Mouse (Mus musculus) brain, embryonic 18.5 days (tissue): Measurements from ENCODE around the gene Herc3.
"Not testable (repeated sequence)": the region's sequence is repeated elsewhere in the genome, so short reads cannot be mapped to it uniquely, and the experiment has no call there.

Experiments used
- DNase-seq: peaks from one replicate; pipeline ENCODE4 v3.0.0-alpha.2; 2012; ENCODE audit warnings: low read depth, low spot score

The Herc3 gene

DNA sequence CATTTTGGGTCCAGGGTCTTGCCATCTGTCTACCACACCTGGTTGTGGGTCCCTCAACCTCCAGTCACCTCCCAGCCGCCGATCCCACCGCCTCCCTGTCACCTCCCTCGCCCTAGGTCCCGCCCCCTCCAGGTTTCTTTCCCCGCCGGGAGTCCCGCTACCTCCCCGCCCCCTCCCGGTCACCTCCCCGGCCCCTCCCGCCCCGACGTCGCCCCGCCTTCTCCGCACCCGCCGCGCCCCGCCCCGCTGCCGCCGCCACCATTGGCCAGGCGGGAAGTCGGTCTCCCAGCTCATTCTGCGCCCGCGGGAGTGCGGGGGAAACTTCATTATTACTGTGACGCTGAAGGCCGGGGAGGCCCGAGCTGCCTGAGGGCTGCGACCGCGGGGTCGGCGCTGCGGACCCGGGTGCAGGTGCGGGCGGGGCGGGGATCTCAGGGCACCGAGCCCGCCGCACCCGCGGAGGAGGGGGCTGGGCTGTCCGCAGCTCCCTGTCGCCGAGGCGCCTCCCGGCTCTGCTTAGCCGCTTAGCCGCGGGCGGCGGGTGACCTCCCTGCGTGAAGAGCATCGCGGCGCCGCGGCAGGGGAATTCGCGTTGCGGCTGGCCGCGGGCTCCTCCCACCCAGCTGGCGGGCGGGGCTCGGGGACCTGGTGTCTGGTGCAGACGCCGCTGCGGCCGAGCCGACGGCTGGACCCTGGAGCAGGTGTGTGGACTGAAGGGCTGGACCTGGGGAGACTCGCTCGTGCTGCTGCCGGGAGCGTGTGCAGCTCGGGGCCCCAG lies at the start of gene Herc3:
Gene Herc3 (plus strand): TSS at position 234 of the 778 bp plus-strand sequence.
- no peak for DNase-seq

DNA sequence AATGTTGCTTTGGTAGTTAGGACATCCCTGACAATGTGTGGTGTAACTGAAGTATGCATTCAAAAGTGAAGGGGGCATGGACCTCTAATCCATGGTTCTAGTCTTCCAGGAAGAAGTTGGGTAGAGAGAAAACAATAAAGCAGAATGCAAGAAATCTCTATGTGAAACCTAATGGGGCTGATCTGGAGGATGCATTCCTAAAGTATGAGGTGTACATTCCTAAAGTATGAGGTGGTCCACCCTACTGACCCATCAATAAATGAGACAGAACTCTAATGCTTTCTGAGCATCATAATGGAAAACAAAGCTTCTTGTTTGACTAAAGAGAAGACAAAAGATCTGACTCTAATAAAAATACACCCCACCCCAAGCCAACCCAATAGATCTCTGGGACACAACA lies 29.9 kb upstream of the Herc3 start:
- no peak for DNase-seq

DNA sequence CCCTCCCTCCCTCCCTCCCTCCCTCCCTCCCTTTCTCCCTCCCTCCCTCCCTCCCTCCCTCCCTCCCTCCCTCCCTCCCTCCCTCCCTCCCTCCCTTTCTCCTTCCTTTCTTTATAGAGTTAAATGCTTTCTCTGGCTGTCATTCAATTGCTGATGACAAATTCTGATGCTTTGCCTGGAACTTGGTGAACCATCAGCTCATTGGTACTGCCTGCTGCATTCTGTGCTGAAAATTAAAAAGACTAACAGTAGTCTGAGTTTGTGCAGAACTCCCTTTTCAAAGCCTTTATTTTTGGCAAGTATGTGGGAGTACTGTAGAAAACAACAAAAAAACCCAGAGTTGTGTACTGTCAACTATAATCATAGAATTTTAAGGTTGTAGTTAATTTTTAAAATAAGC lies 16.9 kb upstream of the Herc3 start:
- DNase-seq, result no peak

DNA sequence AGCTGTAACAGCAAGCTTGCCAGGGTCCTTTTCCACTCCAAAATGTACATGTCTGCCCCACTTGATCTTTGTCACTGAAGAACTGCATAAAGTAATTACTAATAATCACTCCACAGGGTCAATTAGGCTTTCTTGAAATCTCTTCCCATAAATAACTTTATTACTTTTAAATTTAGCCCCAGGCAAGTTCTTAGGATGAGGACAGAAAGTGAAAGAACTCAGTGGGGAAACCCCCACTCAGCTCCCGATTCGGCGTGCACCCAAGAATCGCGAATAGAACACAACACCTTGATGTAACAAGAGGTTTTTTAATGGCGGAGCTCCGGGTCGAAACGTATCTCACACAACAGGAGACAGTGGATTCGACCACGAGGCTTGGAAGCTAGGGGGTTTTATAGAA lies 14.2 kb upstream of the Herc3 start:
- DNase-seq, result not testable (repeated sequence)

DNA sequence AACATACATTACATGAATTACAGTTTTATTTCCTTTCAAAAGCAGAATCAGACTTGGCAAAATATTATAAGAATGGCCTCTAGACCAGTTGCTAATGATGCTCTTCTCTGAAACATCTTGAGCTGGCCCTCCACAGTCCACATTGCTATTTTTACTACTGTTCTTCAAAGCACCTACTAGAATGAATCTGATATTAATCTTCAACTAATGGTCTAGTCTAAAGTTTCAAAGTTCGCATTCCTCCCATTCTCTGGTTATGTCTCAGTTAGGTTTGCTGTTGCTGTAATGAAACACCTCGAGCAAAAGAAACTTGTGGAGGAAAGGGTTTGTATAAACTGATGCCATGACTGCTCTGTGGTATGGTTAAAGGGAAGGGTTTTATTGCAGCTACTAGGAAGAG lies 5.6 kb upstream of the Herc3 start:
- no peak for DNase-seq

DNA sequence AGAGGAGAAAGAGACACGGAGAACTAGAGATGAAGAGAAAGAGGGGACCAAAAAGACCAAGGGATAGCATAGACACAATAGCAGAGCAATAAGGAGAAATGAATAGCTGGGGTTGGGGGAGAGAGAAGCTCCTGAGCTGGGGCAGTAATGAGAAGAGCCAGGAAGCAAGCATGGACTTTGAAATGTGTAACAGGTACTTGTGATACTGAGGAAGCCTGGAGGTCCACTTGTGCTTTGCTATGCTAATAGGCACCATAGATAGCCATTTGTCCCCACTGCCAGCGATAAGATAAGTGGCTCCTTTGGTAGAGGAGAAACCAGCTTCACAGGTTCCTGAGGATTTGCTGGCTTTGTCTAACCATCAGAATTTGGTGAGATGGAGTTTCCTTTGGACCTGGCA lies 5.2 kb upstream of the Herc3 start:
- no peak for DNase-seq

DNA sequence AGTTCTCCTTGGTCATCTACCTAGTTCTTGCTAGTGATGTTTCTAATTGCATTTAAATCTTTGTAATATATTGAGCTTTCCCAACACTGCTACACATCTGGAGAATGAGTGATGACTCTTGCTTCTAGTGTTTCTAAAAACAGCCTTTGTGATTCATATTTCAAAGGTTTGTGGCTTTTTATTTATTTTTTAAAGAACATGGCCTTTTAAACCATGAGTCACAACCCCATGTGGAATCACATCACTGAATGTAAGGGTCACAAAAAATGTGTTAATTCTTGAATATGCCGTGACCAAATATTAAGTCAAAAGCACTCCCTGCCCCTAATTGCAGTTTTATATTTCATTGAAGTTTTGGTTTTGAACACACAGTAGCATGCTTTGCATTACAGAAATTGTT lies 2.7 kb upstream of the Herc3 start:
- no peak for DNase-seq

DNA sequence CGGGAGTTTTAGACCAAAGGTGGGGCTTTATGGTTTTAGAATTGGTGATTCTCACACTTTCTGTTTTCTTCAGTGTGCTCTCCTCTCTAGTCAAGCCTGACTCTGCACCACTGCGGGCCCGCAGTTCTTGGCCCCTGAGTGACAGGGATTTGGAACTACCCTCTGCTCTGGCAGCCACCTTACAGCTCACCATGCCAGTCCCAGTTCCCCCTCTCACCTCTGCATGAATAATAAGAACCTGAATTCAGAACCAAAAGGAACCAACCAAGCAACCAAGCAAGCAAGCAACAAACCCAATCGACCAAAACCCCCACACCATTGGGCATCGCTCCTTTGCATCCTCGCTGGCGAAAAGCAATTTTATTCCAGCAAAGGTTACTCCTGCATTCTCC lies 429 bp upstream of the Herc3 start:
- DNase-seq, result no peak

DNA sequence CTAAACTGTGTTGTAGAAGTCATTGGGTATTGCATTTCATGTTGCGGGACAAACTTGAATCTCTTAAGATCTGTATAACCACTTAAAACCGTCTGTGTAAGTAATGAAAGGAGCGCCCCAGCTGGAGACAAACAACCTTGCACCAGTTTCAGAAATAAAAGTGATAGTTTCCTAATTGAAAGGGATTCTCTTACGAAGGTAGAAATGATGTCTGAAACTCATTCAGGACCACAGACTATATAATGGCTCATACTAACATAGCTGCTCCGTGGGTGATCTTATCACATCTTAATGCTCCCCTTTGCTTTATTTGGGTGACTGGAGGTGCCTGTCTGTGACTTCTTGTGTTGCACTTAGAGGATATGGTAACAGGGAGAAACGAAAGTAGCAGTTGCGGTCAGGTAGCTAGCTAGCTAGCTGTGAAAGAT lies 1.3 kb downstream of the Herc3 start:
- DNase-seq, result no peak

DNA sequence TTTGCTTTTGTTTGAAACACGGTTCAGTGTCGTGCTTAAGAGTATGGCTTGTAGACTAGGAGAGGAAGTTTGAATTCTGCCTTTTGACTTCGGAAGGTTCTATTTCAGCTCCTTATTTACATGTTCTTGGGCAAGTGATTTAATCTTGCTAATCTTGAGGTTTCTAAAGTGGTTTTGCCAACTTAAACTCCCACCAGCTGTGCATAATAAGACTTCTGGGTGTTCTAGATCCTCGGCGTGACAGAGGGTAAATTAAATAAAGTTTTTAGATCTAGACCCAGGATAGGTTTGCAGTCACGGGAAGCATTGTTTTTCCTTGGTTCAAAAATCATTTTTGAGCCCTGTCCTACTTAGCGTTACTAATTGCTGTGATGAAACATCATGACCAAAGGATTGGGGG lies 3.2 kb downstream of the Herc3 start:
- DNase-seq, result no peak

DNA sequence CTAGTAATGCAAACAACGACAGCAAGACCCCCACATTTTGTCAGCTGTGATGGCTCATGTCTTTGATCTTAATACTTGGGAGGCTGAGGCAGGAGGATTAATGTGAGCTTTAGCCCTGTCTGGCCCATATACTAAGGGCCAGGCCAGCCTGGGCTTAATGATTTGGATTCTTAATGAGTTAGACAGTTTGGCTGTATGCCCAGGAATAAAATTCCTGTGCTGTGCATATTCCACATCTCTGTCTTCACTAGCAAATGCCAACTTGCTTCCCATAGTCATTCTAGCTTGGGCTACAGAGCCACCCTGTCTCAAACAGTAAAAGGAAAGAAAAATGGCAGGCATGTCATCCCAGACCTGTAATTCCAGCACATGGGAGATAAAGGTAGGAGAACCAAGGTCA lies 4.3 kb downstream of the Herc3 start:
- no peak for DNase-seq

DNA sequence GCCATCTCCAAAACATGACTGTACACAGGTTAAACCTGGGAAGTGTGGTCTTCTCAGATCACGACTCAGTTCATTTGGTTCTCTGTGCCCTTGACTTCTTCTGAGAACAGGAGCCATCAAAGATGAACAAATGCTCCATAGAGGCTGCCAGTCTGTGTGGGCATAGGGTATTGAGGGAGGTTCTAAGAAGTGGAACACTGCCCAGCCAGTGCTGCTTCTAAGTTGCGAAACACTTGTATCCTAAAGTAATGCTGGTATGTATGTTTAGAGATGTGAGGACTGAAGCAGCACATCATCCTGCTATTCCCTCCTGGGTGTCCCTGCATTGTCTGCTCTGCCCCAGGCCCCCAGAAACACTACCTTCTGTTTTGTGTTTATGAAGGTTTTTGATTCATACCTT lies 5.2 kb downstream of the Herc3 start:
- DNase-seq, result no peak

DNA sequence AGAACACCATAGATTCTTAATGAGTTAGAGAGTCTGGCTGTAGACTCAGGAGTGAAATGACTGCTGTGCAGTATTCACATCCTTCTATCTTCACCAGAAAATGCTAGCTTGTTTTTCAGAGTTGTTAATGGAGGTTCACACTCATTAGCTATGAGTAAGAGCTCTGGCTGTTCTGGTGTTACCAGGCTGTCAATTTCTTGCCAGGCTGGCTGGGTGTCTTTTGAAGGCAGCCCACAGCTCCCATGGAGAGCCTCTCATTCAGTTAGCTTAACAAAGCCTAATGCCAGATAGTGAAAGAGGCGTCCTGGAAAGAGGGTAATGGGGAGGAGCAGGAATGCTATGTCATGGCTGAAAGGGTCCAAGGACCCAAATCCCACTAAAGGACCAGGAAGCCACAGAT lies 6.7 kb downstream of the Herc3 start:
- no peak for DNase-seq

DNA sequence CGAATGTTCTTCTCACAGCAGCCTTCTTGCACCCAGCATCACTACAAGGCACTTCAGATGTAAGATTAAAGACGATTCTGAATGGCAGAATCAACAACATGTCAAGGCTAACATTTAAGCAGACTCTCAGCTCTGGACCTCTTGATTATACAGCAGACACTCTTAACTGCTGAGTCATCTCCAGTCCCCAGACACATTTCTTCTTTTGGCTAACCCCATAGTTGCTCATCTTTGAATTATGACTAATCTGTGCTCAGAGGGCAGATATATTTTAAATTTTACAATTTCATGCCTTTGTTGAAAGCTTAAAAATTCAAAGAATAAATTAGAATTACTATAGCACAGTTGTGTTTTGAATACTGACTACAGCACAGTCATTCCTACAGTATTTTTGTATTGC lies 9.9 kb downstream of the Herc3 start:
- no peak for DNase-seq

DNA sequence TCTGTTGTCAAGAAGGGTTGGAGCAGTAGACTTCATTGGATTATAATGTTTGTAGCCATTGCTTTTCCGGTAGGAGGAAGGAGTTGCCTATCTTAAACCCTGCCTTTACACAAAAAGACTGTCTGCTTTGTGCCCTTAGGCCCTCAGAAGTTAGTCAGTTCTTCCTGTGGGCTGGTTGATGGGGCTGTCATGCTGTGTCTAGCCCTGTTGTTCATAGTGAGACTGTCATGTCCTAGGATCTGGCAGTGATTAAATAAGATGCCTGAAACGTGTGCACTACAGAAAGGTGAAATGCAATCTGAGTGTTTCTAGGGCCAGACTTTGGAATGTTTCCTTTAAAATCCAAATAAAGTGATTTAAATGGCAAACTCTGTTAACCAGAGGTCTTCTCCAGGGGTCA lies 10.9 kb downstream of the Herc3 start:
- no peak for DNase-seq

DNA sequence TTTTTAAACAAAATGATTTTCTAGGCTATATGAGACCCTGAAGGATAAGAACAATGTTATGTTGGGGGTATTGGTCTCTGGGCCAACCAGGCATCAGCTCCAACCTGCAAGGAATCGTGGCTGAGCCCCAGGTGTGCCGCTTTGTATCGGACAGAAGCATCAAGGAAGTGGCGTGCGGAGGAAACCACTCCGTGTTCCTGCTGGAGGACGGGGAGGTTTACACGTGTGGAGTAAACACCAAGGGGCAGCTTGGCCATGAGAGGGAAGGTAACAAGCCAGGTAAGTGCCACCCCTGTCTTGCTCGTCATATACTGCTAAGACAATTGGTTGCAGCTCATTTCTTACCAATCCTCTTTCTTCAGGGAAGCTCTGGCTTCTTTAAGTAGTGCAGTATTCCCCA lies 12.3 kb downstream of the Herc3 start:
- DNase-seq, result no peak

DNA sequence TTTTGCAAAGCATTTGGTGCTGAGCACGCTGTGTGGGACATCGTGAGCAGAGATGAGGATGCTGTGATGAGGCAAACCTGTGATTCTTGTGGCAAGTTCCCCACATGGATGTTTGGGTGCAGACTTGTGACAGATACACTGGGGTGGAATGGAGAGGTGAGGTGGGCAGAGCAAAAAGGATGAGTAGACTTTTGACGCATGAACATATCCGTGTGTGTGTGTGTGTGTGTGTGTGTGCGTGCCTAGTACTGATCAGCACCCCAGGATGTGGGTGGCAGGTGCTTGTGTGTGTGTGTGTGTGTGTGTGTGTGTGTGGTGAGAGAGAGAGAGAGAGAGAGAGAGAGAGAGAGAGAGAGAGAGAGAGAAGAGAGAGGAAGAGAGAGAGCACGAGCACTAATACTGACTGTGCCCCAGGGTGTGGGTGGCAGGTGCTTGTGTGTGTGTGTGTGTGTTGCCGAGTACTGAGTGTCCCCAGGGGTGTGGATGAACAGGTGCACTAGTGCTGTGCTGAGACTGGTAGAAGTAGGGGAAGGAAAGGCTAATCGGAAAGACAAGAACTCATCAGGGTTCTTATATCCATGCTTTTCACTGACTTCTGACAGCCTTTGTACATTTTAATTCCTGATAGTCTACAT lies 13.0 kb downstream of the Herc3 start:
- no peak for DNase-seq

DNA sequence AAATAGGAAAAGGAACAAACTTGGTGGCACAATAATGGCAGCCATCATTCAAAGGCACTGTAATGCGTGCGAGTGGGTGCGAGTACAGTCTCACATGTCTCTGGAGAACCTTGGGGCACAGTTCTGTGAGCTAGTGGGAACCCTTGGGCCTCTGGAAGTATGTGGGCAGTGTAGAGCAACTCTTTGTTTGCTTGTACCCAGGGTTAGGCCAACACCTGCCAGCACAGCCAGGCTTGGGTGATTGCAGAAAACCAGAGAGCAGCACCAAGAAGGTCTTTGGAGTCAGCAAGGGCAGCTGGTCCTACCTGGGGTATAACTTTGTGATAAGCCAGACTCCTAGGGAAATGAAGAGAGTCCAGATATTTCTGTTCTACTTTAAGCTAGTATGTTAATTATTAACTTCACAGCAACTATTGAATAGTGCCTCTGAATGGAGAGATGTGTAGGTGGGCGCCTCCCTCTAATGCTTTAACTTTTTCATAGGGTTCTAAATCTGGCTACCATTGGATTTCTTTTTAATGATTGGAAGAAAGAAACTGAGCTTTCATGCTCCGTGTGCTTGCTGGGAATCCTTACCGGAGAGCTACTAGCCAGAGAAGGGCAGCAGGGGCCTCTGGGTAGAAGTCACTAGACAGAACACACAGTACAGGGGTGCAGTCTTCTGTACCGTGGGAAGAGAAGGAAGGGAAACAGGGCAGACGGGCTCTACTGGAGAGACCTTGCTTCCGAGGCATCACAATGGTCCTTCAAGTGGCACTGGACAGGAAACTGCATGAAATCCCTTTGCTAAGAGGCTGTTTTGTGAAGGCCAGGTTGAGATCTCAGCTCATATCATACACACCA lies 15.8 kb downstream of the Herc3 start:
- no peak for DNase-seq

DNA sequence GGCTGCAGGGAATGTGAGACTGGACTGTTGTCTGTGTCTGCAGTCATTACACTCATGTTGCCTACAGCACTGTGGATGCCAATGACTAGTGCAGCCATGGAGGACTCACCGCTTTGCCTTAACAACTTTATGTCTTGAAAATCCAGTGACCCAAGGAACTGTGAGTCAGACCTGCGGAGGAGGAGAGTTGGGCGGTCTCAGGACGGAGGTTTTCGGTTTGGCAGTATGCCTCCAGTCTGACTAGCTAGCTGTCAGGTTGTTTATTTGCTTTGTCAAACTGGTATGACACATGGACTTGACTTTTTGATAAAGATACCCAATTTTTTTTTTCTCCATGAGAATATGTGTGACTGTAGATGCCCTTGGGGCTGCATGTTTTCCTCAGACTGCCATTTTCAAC lies 16.6 kb downstream of the Herc3 start:
- no peak for DNase-seq

DNA sequence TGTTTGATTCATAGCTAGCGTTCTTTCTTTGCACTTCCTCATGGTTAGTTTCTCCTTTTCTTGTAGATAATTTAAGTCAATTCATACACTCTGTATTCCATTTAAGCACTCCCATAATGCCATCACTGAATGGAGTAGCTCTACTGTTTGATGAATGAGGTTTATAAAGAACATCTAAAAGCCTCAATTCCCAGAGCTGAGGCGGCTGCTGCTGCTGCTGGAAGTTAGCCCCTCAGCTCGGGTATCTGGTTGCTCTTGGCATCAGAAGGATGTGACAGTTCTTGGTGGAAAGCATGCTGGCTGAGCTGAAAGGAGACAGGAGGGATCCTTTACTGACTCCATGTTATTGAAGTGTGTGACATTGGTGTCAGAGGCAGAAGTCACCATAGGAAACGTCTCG lies 18.1 kb downstream of the Herc3 start:
- no peak for DNase-seq

DNA sequence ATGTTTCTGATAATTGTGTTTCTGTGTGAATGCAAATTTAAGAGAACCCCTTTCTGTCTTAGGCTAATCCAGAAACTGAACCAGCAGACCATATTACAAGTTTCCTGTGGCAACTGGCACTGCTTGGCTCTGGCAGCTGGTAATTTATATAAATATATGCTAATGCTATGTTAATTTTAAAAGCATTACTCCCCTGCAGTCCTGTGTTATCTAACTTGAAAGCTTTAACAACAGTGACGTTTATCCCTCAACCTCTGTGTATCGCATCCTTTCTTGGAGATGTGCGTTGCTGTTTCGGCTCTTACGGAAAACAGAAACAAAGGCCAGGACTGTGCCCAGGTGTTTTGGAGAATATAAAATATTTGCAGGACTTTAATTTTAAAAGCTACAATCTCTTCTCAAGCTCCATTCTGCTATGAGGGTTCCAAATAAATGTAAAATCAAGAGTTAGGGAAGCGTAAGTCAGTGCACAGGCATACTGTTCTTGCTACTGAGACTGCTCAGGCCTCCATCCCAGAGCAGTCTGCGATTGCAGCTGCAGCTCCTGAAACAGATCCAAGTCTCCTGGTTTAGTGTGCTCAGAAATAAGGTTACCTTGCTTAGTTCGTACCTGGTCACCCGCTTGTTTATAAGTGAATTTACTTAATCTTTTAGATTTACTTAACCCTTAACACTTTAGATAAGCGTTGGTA lies 24.6 kb downstream of the Herc3 start:
- DNase-seq, result no peak

DNA sequence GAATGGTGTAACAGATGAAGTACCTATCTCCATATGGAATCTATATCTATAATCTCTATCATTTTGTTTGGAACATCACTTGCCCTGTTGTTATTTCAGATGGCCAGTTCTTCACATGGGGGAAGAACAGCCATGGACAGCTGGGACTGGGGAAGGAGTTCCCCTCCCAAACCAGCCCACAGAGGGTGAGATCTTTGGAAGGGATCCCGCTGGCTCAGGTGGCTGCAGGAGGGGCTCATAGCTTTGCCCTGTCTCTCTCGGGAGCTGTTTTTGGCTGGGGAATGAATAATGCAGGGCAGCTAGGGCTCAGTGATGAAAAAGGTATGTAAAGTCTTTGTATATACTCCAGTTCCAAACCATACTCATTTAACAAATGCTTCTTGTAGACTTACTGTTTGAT lies 25.2 kb downstream of the Herc3 start:
- no peak for DNase-seq
